Mouse (Mus musculus) ES-E14 (cell line): Measurements from ENCODE around the gene Awat2. TPM values are rescaled to one million over a fixed set of nuclear protein-coding genes. Genes with fewer than 3 reads are reported as not detected.

Experiments used
- DNase-seq: peaks from one replicate; pipeline ENCODE4 v3.0.0-alpha.2; 2013; ENCODE audit warnings: low read depth, low spot score
- H3K27ac ChIP-seq: 2 replicates; pipeline ENCODE4 v1.5.1; 2012; ENCODE audit warnings: low read depth, mild to moderate bottlenecking, low read length, moderate library complexity, mixed read lengths; ENCODE audit not compliant: poor library complexity, insufficient read depth, severe bottlenecking
- H3K36me3 ChIP-seq: 2 replicates; pipeline ENCODE4 v1.6.1; 2012; ENCODE audit warnings: mild to moderate bottlenecking, low read length, moderate library complexity, mixed read lengths; ENCODE audit not compliant: control insufficient read depth, poor library complexity, insufficient read depth, severe bottlenecking
- H3K4me1 ChIP-seq, 2 experiments: fragments of 150-350 bp in 1 of 2; sonication (generic) in 1 of 2; 2 replicates each; pipeline ENCODE4 v1.6.1; 2012; ENCODE audit warnings: low read length in 2 of 2, mild to moderate bottlenecking in 1 of 2, mixed read lengths in 1 of 2; ENCODE audit not compliant: control insufficient read depth in 2 of 2, insufficient read depth in 2 of 2, poor library complexity in 1 of 2
- H3K4me3 ChIP-seq, 2 experiments: fragments of 150-350 bp in 1 of 2; sonication (generic) in 1 of 2; 2 replicates each; pipeline ENCODE4 v1.5.1; 2012; ENCODE audit warnings: low read length in 2 of 2, low read depth in 1 of 2, mild to moderate bottlenecking in 1 of 2, mixed read lengths in 1 of 2; ENCODE audit not compliant: insufficient read depth in 1 of 2, poor library complexity in 1 of 2, severe bottlenecking in 1 of 2
- H3K9ac ChIP-seq: 2 replicates; pipeline ENCODE4 v1.6.1; 2012; ENCODE audit warnings: low read depth, mild to moderate bottlenecking, low read length, mixed read lengths; ENCODE audit not compliant: poor library complexity, insufficient read depth, severe bottlenecking
- H3K9me3 ChIP-seq: fragments of 150-350 bp; sonication (generic); 2 replicates; pipeline ENCODE4 v1.6.1; 2012; ENCODE audit warnings: low read depth, mild to moderate bottlenecking, low read length; ENCODE audit not compliant: control insufficient read depth, insufficient read depth
- CHD2 ChIP-seq: IDR thresholded peaks from 2 replicates; pipeline ENCODE4 v1.6.1; 2014; ENCODE audit warnings: mild to moderate bottlenecking, low read depth, low read length, inconsistent platforms
- HCFC1 ChIP-seq: IDR thresholded peaks from 2 replicates; pipeline ENCODE4 v1.6.1; 2012; ENCODE audit warnings: low read length, inconsistent platforms, borderline replicate concordance; ENCODE audit not compliant: insufficient read depth
- MAFK ChIP-seq: IDR thresholded peaks from 2 replicates; pipeline ENCODE4 v1.6.1; 2014; ENCODE audit warnings: mild to moderate bottlenecking, low read depth, low read length, inconsistent platforms; ENCODE audit not compliant: insufficient read depth
- ZC3H11A ChIP-seq: IDR thresholded peaks from 2 replicates; pipeline ENCODE4 v1.6.1; 2012; ENCODE audit warnings: low read depth, mild to moderate bottlenecking, inconsistent platforms, low read length, borderline replicate concordance
- ZNF384 ChIP-seq: IDR thresholded peaks from 2 replicates; pipeline ENCODE4 v1.6.1; 2012; ENCODE audit warnings: low read depth, low read length, inconsistent platforms
- in situ Hi-C, 2 experiments: fragments of 600-800 bp; cut with MboI; formaldehyde crosslinking; loops; one replicate each; pipeline ENCODE4 v1.15.1; 2025; ENCODE audit warnings: low sequenced_read_pairs in 2 of 2, inconsistent platforms in 1 of 2; ENCODE audit not compliant: unreplicated experiment in 2 of 2
- total RNA-seq: library from RNA; depleted of rRNA; stranded (reverse); fragments of 300-350 nt; gene quantifications from 2 replicates; pipeline ENCODE4 v1.2.3, GENCODE M21; 2012; rRNA removed

The Awat2 gene
- total RNA-seq, 1 experiment: 1.2 TPM

- in situ Hi-C loops: no loop called here
- Histone ChIP-seq H3K9me3 (no peaks in the 10 kb centered on the region), H3K36me3 (no peaks in the 10 kb centered on the region), H3K4me1 (no peaks in the 10 kb centered on the region), H3K27ac (no peak overlapping the region), H3K4me3 (no peak overlapping the region), H3K9ac (no peak overlapping the region)
- TF ChIP-seq MAFK (no peak), HCFC1 (no peak), ZC3H11A (no peak), ZNF384 (no peak), CHD2 (no peak)
- DNase-seq: no peak
Measured at GRCm38 (mm10) chrX:100389887-100390286, 52.6 kb downstream of the Awat2 start.

- in situ Hi-C loops: no loop called here
- Histone ChIP-seq H3K27ac (no peak overlapping the region), H3K9me3 (no peaks in the 10 kb centered on the region), H3K4me3 (no peak overlapping the region), H3K9ac (no peak overlapping the region), H3K36me3 (no peaks in the 10 kb centered on the region), H3K4me1 (no peaks in the 10 kb centered on the region)
- no peak for DNase-seq
- TF ChIP-seq MAFK (no peak), ZNF384 (no peak), HCFC1 (no peak), CHD2 (no peak), ZC3H11A (no peak)
Measured at GRCm38 (mm10) chrX:100356974-100357373, 85.5 kb downstream of the Awat2 start.

Other genes starting within 250 kb of the Awat2 start
- gene Otud6a, start 13.7 kb downstream of the Awat2 start, total RNA-seq: 3.7 and 4.6 TPM in 2 replicates
- 83.4 and 118 TPM in 2 replicates for gene Igbp1, start 51.6 kb upstream of the Awat2 start, total RNA-seq
- not detected in 2 replicates for gene Dgat2l6, start 82.1 kb upstream of the Awat2 start, total RNA-seq
- gene Awat1, start 129.5 kb upstream of the Awat2 start, total RNA-seq: not detected in 2 replicates
- gene P2ry4, start 152.2 kb upstream of the Awat2 start, total RNA-seq: 0.05 TPM in 1 of 2 replicates, not detected in the other
- not detected in 2 replicates for gene Arr3, start 162.8 kb upstream of the Awat2 start, total RNA-seq
- gene Kif4, start 183.0 kb upstream of the Awat2 start, total RNA-seq: 24.5 and 25.4 TPM in 2 replicates
- gene Pdzd11, start 183.9 kb upstream of the Awat2 start, total RNA-seq: 22.3 and 38.7 TPM in 2 replicates